ENCODE assay signal across 8 mouse cellular contexts in genomic region chr9:45954294-45955106, GRCm38 (mm10). TPM values are rescaled to one million over a fixed set of nuclear protein-coding genes. Genes with fewer than 3 reads are reported as not detected.
A peak's percentile ranks its signal among the peaks of the same experiment; 100 is the strongest.
DNase-seq lines count a peak whose midpoint lies in the region; ATAC-seq and TF ChIP-seq lines count a peak whose summit lies in the region.

No protein-coding gene starts in this region.

- H3K4me2 ChIP-seq in liver, embryonic 13.5 days = peak overlapping the region; percentile 91

- H3K27ac ChIP-seq in cortical plate, adult 2 months (ENCODE audit: insufficient read depth, low read length) = peak overlapping the region; percentile 93
- peak overlapping the region; percentile 91 for H3K27ac ChIP-seq in liver, embryonic 13.5 days

- no peaks in the 10 kb centered on the region for H3K27me3 ChIP-seq in liver, embryonic 13.5 days

- peak; percentile 32; the same call in 1 of the 2 replicates for TF ChIP-seq POLR2A in cortical plate, adult 2 months (IDR thresholded peaks at IDR 0.05; ENCODE audit: extremely low read depth, insufficient read depth, low read length)

- H3K9me3 ChIP-seq in liver, embryonic 13.5 days (replicated peaks) = no peaks in the 10 kb centered on the region

- peak; percentile 72 for ATAC-seq in liver, embryonic 13.5 days (ENCODE audit: low read depth)

- intact Hi-C loops in gastrocnemius, postnatal 14 days (cut with DNase I; ENCODE audit: low total_unique reads) = no loop called here

- peak overlapping the region; percentile 97 for H3K9ac ChIP-seq in liver, embryonic 13.5 days

- peak; percentile 60 to 66 for DNase-seq in B cell, adult 2 months
- peak; percentile 59 for DNase-seq in T-cell, adult 2 months (ENCODE audit: low spot score)
- DNase-seq in gastrocnemius, postnatal 14 days = peak; percentile 52
- peak; percentile 70 for DNase-seq in kidney, adult 11 months
- peak; percentile 52 for DNase-seq in liver, embryonic 13.5 days
- DNase-seq in neural tube, embryonic 10.5 days (ENCODE audit: extremely low spot score, low spot score) = peak; percentile 64
- peak; percentile 60 for DNase-seq in testis, postnatal 14 days (ENCODE audit: low spot score)

- TF ChIP-seq CTCF in cortical plate, adult 2 months (IDR thresholded peaks at IDR 0.05; ENCODE audit: extremely low read depth, insufficient read depth, low read length) = no peak

- H3K36me3 ChIP-seq in liver, embryonic 13.5 days = peaks cover 30% of the 10 kb centered on the region

- peaks cover 9% of the 10 kb centered on the region for H3K4me1 ChIP-seq in cortical plate, adult 2 months (ENCODE audit: control insufficient read depth, insufficient read depth, low read length)
- H3K4me1 ChIP-seq in liver, embryonic 13.5 days (replicated peaks) = peaks cover 34% of the 10 kb centered on the region

- WGBS in liver, embryonic 13.5 days (ENCODE audit: insufficient replicate concordance) = under 1% methylated on average over 63 of the region's 63 CpGs

- H3K4me3 ChIP-seq in cortical plate, adult 2 months (ENCODE audit: insufficient read depth, low read length) = peak overlapping the region; percentile 70
- peak overlapping the region; percentile 88 for H3K4me3 ChIP-seq in liver, embryonic 13.5 days (replicated peaks)

RNA-seq across cellular contexts. Expression of gene Sidt2, which starts 0.6 kb away (rescaled TPM):
- polyA plus RNA-seq in cortical plate, adult 2 months (2012; rRNA removed) = 103 and 117 TPM in 2 replicates
- total RNA-seq in gastrocnemius, postnatal 14 days (2021) = 10 to 100 TPM; 53.8 to 60.0 TPM
- polyA plus RNA-seq in liver, embryonic 13.5 days (2015; fragmentation: Nextera tagmentation; extraction: Ambion mirVana) = 17.7 and 19.6 TPM in 2 replicates

RNA-seq across cellular contexts. Expression of gene Tagln, which starts 18.6 kb away (rescaled TPM):
- 16.0 and 18.3 TPM in 2 replicates for polyA plus RNA-seq in cortical plate, adult 2 months (2012; rRNA removed)
- 10 to 100 TPM; 43.4 to 64.7 TPM for total RNA-seq in gastrocnemius, postnatal 14 days (2021)
- 7.5 and 8.0 TPM in 2 replicates for polyA plus RNA-seq in liver, embryonic 13.5 days (2015; fragmentation: Nextera tagmentation; extraction: Ambion mirVana)

RNA-seq across cellular contexts. Expression of gene Rnf214, which starts 47.8 kb away (rescaled TPM):
- polyA plus RNA-seq in cortical plate, adult 2 months (2012; rRNA removed) = 44.3 and 45.6 TPM in 2 replicates
- total RNA-seq in gastrocnemius, postnatal 14 days (2021) = 10 to 100 TPM; 21.2 to 25.9 TPM
- polyA plus RNA-seq in liver, embryonic 13.5 days (2015; fragmentation: Nextera tagmentation; extraction: Ambion mirVana) = 13.3 and 17.0 TPM in 2 replicates

RNA-seq across cellular contexts. Expression of gene Pcsk7, which starts 48.2 kb away (rescaled TPM):
- 28.2 and 30.5 TPM in 2 replicates for polyA plus RNA-seq in cortical plate, adult 2 months (2012; rRNA removed)
- 10 to 100 TPM; 13.7 to 13.9 TPM for total RNA-seq in gastrocnemius, postnatal 14 days (2021)
- polyA plus RNA-seq in liver, embryonic 13.5 days (2015; fragmentation: Nextera tagmentation; extraction: Ambion mirVana) = 7.4 and 7.7 TPM in 2 replicates

RNA-seq across cellular contexts. Expression of gene Pafah1b2, which starts 58.0 kb away (rescaled TPM):
- polyA plus RNA-seq in cortical plate, adult 2 months (2012; rRNA removed) = 90.3 and 92.6 TPM in 2 replicates
- total RNA-seq in gastrocnemius, postnatal 14 days (2021) = 10 to 100 TPM; 45.7 to 51.0 TPM
- polyA plus RNA-seq in liver, embryonic 13.5 days (2015; fragmentation: Nextera tagmentation; extraction: Ambion mirVana) = 80.3 and 92.8 TPM in 2 replicates

Comparison
In these comparisons a context has a peak if more than half of its experiments do, and no peak if none do; other contexts are left out.
1. Peak in every context shown above with its lines: DNase-seq, ATAC-seq, H3K4me3 ChIP-seq and H3K27ac ChIP-seq.